Mouse (Mus musculus): Measurements from ENCODE around the gene Mettl8. TPM values are rescaled to one million over a fixed set of nuclear protein-coding genes. Genes with fewer than 3 reads are reported as not detected.

Gene Mettl8
- 10.3 and 11.2 TPM in 2 replicates for polyA plus RNA-seq (2021; fragmentation: Nextera tagmentation)
- long read RNA-seq, experiment 1, transcript Mettl8-204 (10 exons, 2,347 nt), result major isoform, 7 of 34 reads
- long read RNA-seq, experiment 1, partial matches to known transcripts, result 1 of 34 reads
- long read RNA-seq, experiment 1, other reads (novel, unspliced or antisense), result 25 of 34 reads
- long read RNA-seq, experiment 2, transcript Mettl8-204 (10 exons, 2,347 nt), result major isoform, 43 of 102 reads
- long read RNA-seq, experiment 2, partial matches to known transcripts, result 5 of 102 reads
- long read RNA-seq, experiment 2, other reads (novel, unspliced or antisense), result 54 of 102 reads

GRCm38 (mm10) chr2:71055300-71056114 is at the start of gene Mettl8, which contains the start of gene Dcaf17:
Gene Mettl8 (minus strand): TSS chr2:71055583.
Gene Dcaf17 (plus strand): TSS chr2:71055328.

Other genes starting within 250 kb of the Mettl8 start
- gene Tlk1, start 229.9 kb downstream of the Mettl8 start, polyA plus RNA-seq (2021; fragmentation: Nextera tagmentation), result 11.3 and 14.4 TPM in 2 replicates
- gene Dcaf17, start 255 bp downstream of the Mettl8 start, polyA plus RNA-seq (2021; fragmentation: Nextera tagmentation), result 3.5 and 5.0 TPM in 2 replicates
- 0.36 and 0.41 TPM in 2 replicates for gene Cybrd1, start 62.3 kb upstream of the Mettl8 start, polyA plus RNA-seq (2021; fragmentation: Nextera tagmentation)
- 57.5 and 60.2 TPM in 2 replicates for gene Dync1i2, start 156.1 kb upstream of the Mettl8 start, polyA plus RNA-seq (2021; fragmentation: Nextera tagmentation)

Measured in layer of hippocampus, adult 6 months (tissue).